Mouse (Mus musculus) embryonic facial prominence, embryonic 14.5 days (tissue): ENCODE measurements around the gene Rpl29. TPM values are rescaled to one million over a fixed set of nuclear protein-coding genes. Genes with fewer than 3 reads are reported as not detected.

ENCODE experiments used
- ATAC-seq: fragments of 200-750 bp; cut with Nextera tagmentation; 2 replicates; pipeline ENCODE4 v1.8.0; 2017; ENCODE audit warnings: low read depth, moderate number of reproducible peaks, moderate TSS enrichment
- DNase-seq: peaks from one replicate; pipeline ENCODE4 v3.0.0-alpha.2; 2015; ENCODE audit warnings: low spot score
- H3K27ac ChIP-seq: fragments of 300-500 bp; sonication (generic); replicated peaks from 2 replicates; pipeline ENCODE4 v1.5.1; 2014; ENCODE audit warnings: low read depth, mild to moderate bottlenecking, low read length, moderate library complexity
- H3K27me3 ChIP-seq: fragments of 300-500 bp; sonication (generic); replicated peaks from 2 replicates; pipeline ENCODE4 v1.6.1; 2014; ENCODE audit warnings: low read length; ENCODE audit not compliant: control insufficient read depth, insufficient read depth
- H3K36me3 ChIP-seq: fragments of 300-500 bp; sonication (generic); 2 replicates; pipeline ENCODE4 v1.6.1; 2014; ENCODE audit warnings: low read length, mixed read lengths; ENCODE audit not compliant: control insufficient read depth, insufficient read depth
- H3K4me1 ChIP-seq: fragments of 300-500 bp; sonication (generic); 2 replicates; pipeline ENCODE4 v1.6.1; 2014; ENCODE audit warnings: antibody characterized with exemption, low read length; ENCODE audit not compliant: control insufficient read depth, insufficient read depth
- H3K4me2 ChIP-seq: fragments of 300-500 bp; sonication (generic); 2 replicates; pipeline ENCODE4 v1.6.1; 2014; ENCODE audit warnings: low read depth, mild to moderate bottlenecking, low read length, moderate library complexity, mixed read lengths
- H3K4me3 ChIP-seq: fragments of 300-500 bp; sonication (generic); 2 replicates; pipeline ENCODE4 v1.5.1; 2014; ENCODE audit warnings: low read depth, mild to moderate bottlenecking, low read length
- H3K9ac ChIP-seq: fragments of 300-500 bp; sonication (generic); 2 replicates; pipeline ENCODE4 v1.6.1; 2014; ENCODE audit warnings: low read depth, mild to moderate bottlenecking, low read length, moderate library complexity, mixed read lengths
- H3K9me3 ChIP-seq: fragments of 300-500 bp; sonication (generic); 2 replicates; pipeline ENCODE4 v1.6.1; 2016; ENCODE audit warnings: low read length; ENCODE audit not compliant: control insufficient read depth
- WGBS: fragments of 180-500 bp; shearing (Covaris S2); extraction: QIAGEN DNeasy Blood & Tissue Kit; methylation state at CpG from one replicate; pipeline ENCODE4 v1.1.7; 2014; 5-methylcytosine and 5-hydroxymethylcytosine counted together
- polyA plus RNA-seq: library from polyadenylated mRNA; unstranded; fragments of >200 nt; fragmentation: Nextera tagmentation; extraction: Ambion mirVana; gene quantifications from 2 replicates; pipeline ENCODE4 v1.2.1, GENCODE M21; 2014

The Rpl29 gene
- polyA plus RNA-seq, 1 experiment from 2014 or later: 1,109 TPM

GRCm38 (mm10) chr9:106411729-106412128, 17.5 kb upstream of the Rpl29 start:
- no peaks in the 10 kb centered on the region for H3K36me3 ChIP-seq
- no peak overlapping the region for H3K4me2 ChIP-seq
- H3K27ac ChIP-seq: no peak overlapping the region
- H3K4me3 ChIP-seq: no peak overlapping the region
- no peaks in the 10 kb centered on the region for H3K9me3 ChIP-seq
- 0 out of 2 replicates have a peak, but pooled peaks cover 4% of the 10 kb centered on the region for H3K4me1 ChIP-seq
- no peak for ATAC-seq
- H3K9ac ChIP-seq: no peak overlapping the region
- WGBS: 74% methylated on average over 6 of the region's 6 CpGs
- no peak for DNase-seq
- H3K27me3 ChIP-seq: no peaks in the 10 kb centered on the region

- no peak overlapping the region for H3K4me2 ChIP-seq
- H3K4me1 ChIP-seq: 0 out of 2 replicates have a peak, but pooled peaks cover 7% of the 10 kb centered on the region
- no peaks in the 10 kb centered on the region for H3K27me3 ChIP-seq
- ATAC-seq (no peak), DNase-seq (no peak)
- 65% methylated on average over 3 of the region's 3 CpGs for WGBS
- H3K4me3 ChIP-seq: no peak overlapping the region
- H3K27ac ChIP-seq: no peak overlapping the region
- no peak overlapping the region for H3K9ac ChIP-seq
- H3K36me3 ChIP-seq: no peaks in the 10 kb centered on the region
- H3K9me3 ChIP-seq: no peaks in the 10 kb centered on the region
Observed at GRCm38 (mm10) chr9:106412210-106412609, 17.0 kb upstream of the Rpl29 start.

- Histone ChIP-seq H3K27me3 (no peaks in the 10 kb centered on the region), H3K36me3 (no peaks in the 10 kb centered on the region), H3K9me3 (no peaks in the 10 kb centered on the region), H3K27ac (no peak overlapping the region), H3K9ac (no peak overlapping the region), H3K4me2 (no peak overlapping the region), H3K4me1 (peaks cover 21% of the 10 kb centered on the region), H3K4me3 (no peak overlapping the region)
- no peak for DNase-seq
- 83% methylated on average over 5 of the region's 5 CpGs for WGBS
- ATAC-seq: no peak
Observed at GRCm38 (mm10) chr9:106413606-106414005, 15.6 kb upstream of the Rpl29 start.

GRCm38 (mm10) chr9:106416826-106417225, 12.4 kb upstream of the Rpl29 start:
- H3K4me2 ChIP-seq: no peak overlapping the region
- no peaks in the 10 kb centered on the region for H3K9me3 ChIP-seq
- H3K27me3 ChIP-seq: no peaks in the 10 kb centered on the region
- H3K27ac ChIP-seq: no peak overlapping the region
- H3K9ac ChIP-seq: no peak overlapping the region
- H3K36me3 ChIP-seq: no peaks in the 10 kb centered on the region
- ATAC-seq (no peak), DNase-seq (no peak)
- no peak overlapping the region for H3K4me3 ChIP-seq
- WGBS: 88% methylated on average over 6 of the region's 6 CpGs
- peaks cover 38% of the 10 kb centered on the region for H3K4me1 ChIP-seq

GRCm38 (mm10) chr9:106417841-106418625, 11.2 kb upstream of the Rpl29 start:
- H3K36me3 ChIP-seq: no peaks in the 10 kb centered on the region

GRCm38 (mm10) chr9:106420608-106421007, 8.6 kb upstream of the Rpl29 start:
- 0% methylated on average over 2 of the region's 2 CpGs for WGBS
- peak; percentile 72 for DNase-seq
- no peaks in the 10 kb centered on the region for H3K27me3 ChIP-seq
- no peak overlapping the region for H3K4me3 ChIP-seq
- H3K4me2 ChIP-seq: peak overlapping the region; percentile 50
- peaks cover 38% of the 10 kb centered on the region for H3K4me1 ChIP-seq
- H3K9ac ChIP-seq: peak overlapping the region; percentile 30; the same call in 1 of the 2 replicates
- H3K27ac ChIP-seq: peak overlapping the region; percentile 57
- no peaks in the 10 kb centered on the region for H3K9me3 ChIP-seq
- H3K36me3 ChIP-seq: no peaks in the 10 kb centered on the region
- 0 out of 2 replicates have a peak, but pooled peaks have one; percentile 5 for ATAC-seq

More at GRCm38 (mm10) chr9:106417841-106418625, 11.2 kb upstream of the Rpl29 start:
- Histone ChIP-seq H3K9ac (peak overlapping the region; percentile 48), H3K4me3 (peak overlapping the region; percentile 22), H3K9me3 (no peaks in the 10 kb centered on the region), H3K27ac (peak overlapping the region; percentile 57), H3K4me1 (peaks cover 38% of the 10 kb centered on the region), H3K4me2 (peak overlapping the region; percentile 56), H3K27me3 (no peaks in the 10 kb centered on the region)
- ATAC-seq: peak; percentile 60
- WGBS: 13% methylated on average over 21 of the region's 29 CpGs
- peak; percentile 96 for DNase-seq

GRCm38 (mm10) chr9:106421033-106421864, 8.0 kb upstream of the Rpl29 start:
- Histone ChIP-seq H3K9ac (peak overlapping the region; percentile 30; the same call in 1 of the 2 replicates), H3K27me3 (no peaks in the 10 kb centered on the region), H3K4me1 (peaks cover 38% of the 10 kb centered on the region), H3K36me3 (no peaks in the 10 kb centered on the region), H3K4me2 (peak overlapping the region; percentile 50), H3K4me3 (peak overlapping the region; percentile 17; the same call in 1 of the 2 replicates), H3K27ac (peak overlapping the region; percentile 57), H3K9me3 (no peaks in the 10 kb centered on the region)
- 0 out of 2 replicates have a peak, but pooled peaks have one; percentile 3 for ATAC-seq
- no peak for DNase-seq
- WGBS: 10% methylated on average over 16 of the region's 18 CpGs

GRCm38 (mm10) chr9:106421865-106422160, 7.4 kb upstream of the Rpl29 start:
- H3K9ac ChIP-seq: 0 out of 2 replicates have a peak overlapping the region, but pooled peaks have one; percentile 15
- peaks cover 38% of the 10 kb centered on the region for H3K4me1 ChIP-seq
- no peaks in the 10 kb centered on the region for H3K27me3 ChIP-seq
- ATAC-seq (peak; percentile 80), DNase-seq (peak; percentile 94)
- H3K4me2 ChIP-seq: peak overlapping the region; percentile 50
- WGBS: 3% methylated on average over 3 of the region's 3 CpGs
- peak overlapping the region; percentile 17; the same call in 1 of the 2 replicates for H3K4me3 ChIP-seq
- peak overlapping the region; percentile 57 for H3K27ac ChIP-seq
- no peaks in the 10 kb centered on the region for H3K36me3 ChIP-seq
- no peaks in the 10 kb centered on the region for H3K9me3 ChIP-seq
